Mouse (Mus musculus) brain, embryonic 14.5 days (tissue): ENCODE data around the gene Agbl1.

Source experiments
- CTCF ChIP-seq: fragments of 200-500 bp; IDR thresholded peaks from 2 replicates; pipeline ENCODE4 v1.5.1; 2012; ENCODE audit warnings: inconsistent platforms, mild to moderate bottlenecking, moderate library complexity, borderline replicate concordance; ENCODE audit not compliant: insufficient read depth, insufficient read length; ENCODE audit errors: extremely low read depth
- POLR2A ChIP-seq: fragments of 200-500 bp; IDR thresholded peaks from 2 replicates; pipeline ENCODE4 v1.6.1; 2012; ENCODE audit warnings: mild to moderate bottlenecking, inconsistent platforms, borderline replicate concordance; ENCODE audit not compliant: poor library complexity, insufficient read depth, insufficient read length, severe bottlenecking; ENCODE audit errors: extremely low read depth

GRCm38 (mm10) chr7:76409020-76409419, 179.3 kb downstream of the Agbl1 start:
- TF ChIP-seq CTCF (no peak), POLR2A (no peak)
